Mouse (Mus musculus): ENCODE data around the gene Sec22b. TPM values are rescaled to one million over a fixed set of nuclear protein-coding genes. Genes with fewer than 3 reads are reported as not detected.

The Sec22b gene
- total RNA-seq (2021), result 10 to 100 TPM; 24.2 to 32.1 TPM
- long read RNA-seq, experiment 1, transcript Sec22b-201 (5 exons, 2,810 nt), result major isoform, 36 of 40 reads
- long read RNA-seq, experiment 1, partial matches to known transcripts, result 0 of 40 reads
- long read RNA-seq, experiment 1, other reads (novel, unspliced or antisense), result 3 of 40 reads
- long read RNA-seq, experiment 2, transcript Sec22b-201 (5 exons, 2,810 nt), result major isoform, 31 of 33 reads
- long read RNA-seq, experiment 2, partial matches to known transcripts, result 1 of 33 reads
- long read RNA-seq, experiment 2, other reads (novel, unspliced or antisense), result 0 of 33 reads

GRCm38 (mm10) chr3:97900516-97901490 is at the start of gene Sec22b:
Gene Sec22b, plus strand, starts transcription at chr3:97901190.
- TF ChIP-seq CTCF (IDR thresholded peaks at IDR 0.05), result no peak; the same call in 1 of the 2 replicates
- intact Hi-C loops (cut with DNase I), result no loop called here

GRCm38 (mm10) chr3:97851803-97852202 is 49.2 kb upstream of the Sec22b start:
- H3K27ac ChIP-seq, result no peak overlapping the region
- no peak overlapping the region for H3K4me3 ChIP-seq
- DNase-seq, result no peak
- TF ChIP-seq CTCF (IDR thresholded peaks at IDR 0.05), result no peak
- intact Hi-C loops (cut with DNase I), result no loop called here

More at GRCm38 (mm10) chr3:97900516-97901490, at the start of gene Sec22b:
- DNase-seq, result peak; percentile 91
- Histone ChIP-seq H3K27ac (peak within 1 kb of the TSS; percentile 91), H3K4me3 (peak within 1 kb of the TSS; percentile 90)

GRCm38 (mm10) chr3:97854575-97855384 is 46.2 kb upstream of the Sec22b start:
- DNase-seq, result no peak
- no peak overlapping the region for H3K27ac ChIP-seq
- TF ChIP-seq CTCF (IDR thresholded peaks at IDR 0.05), result no peak
- H3K4me3 ChIP-seq, result no peak overlapping the region
- intact Hi-C loops (cut with DNase I), result no loop called here

- H3K27ac ChIP-seq, result no peak overlapping the region
- TF ChIP-seq CTCF (IDR thresholded peaks at IDR 0.05), result no peak
- intact Hi-C loops (cut with DNase I), result no loop called here
These were observed 41.6 kb upstream of the Sec22b start for GRCm38 (mm10) chr3:97859400-97859799.

GRCm38 (mm10) chr3:97860820-97861451 is 40.1 kb upstream of the Sec22b start:
- no peak for TF ChIP-seq CTCF (IDR thresholded peaks at IDR 0.05)
- Histone ChIP-seq H3K4me3 (no peak overlapping the region), H3K27ac (no peak overlapping the region)
- no peak for DNase-seq
- intact Hi-C loops (cut with DNase I), result no loop called here

More at GRCm38 (mm10) chr3:97859400-97859799, 41.6 kb upstream of the Sec22b start:
- DNase-seq, result no peak
- no peak overlapping the region for H3K4me3 ChIP-seq

- H3K27ac ChIP-seq, result peak overlapping the region; percentile 99
- peak overlapping the region; percentile 68 for H3K4me3 ChIP-seq
- no peak for TF ChIP-seq CTCF (IDR thresholded peaks at IDR 0.05)
- DNase-seq, result no peak
- intact Hi-C loops (cut with DNase I), result no loop called here
These were observed 34.3 kb upstream of the Sec22b start for GRCm38 (mm10) chr3:97866696-97867095.

- Histone ChIP-seq H3K27ac (peak overlapping the region; percentile 99), H3K4me3 (peak overlapping the region; percentile 68)
- peak; percentile 49 for DNase-seq
- intact Hi-C loops (cut with DNase I), result loop anchor here (2.0 kb wide), 1 partner anchor 43 kb away; no protein-coding TSS in a partner anchor
- no peak; the same call in 1 of the 2 replicates for TF ChIP-seq CTCF (IDR thresholded peaks at IDR 0.05)
These were observed 33.6 kb upstream of the Sec22b start for GRCm38 (mm10) chr3:97867221-97868023.

GRCm38 (mm10) chr3:97868024-97868689 is 32.8 kb upstream of the Sec22b start:
- intact Hi-C loops (cut with DNase I), result loop anchor here (2.0 kb wide), 1 partner anchor 43 kb away; no protein-coding TSS in a partner anchor
- Histone ChIP-seq H3K27ac (peak overlapping the region; percentile 99), H3K4me3 (peak overlapping the region; percentile 68)
- DNase-seq, result peak; percentile 93
- no peak for TF ChIP-seq CTCF (IDR thresholded peaks at IDR 0.05)

GRCm38 (mm10) chr3:97868733-97869132 is 32.3 kb upstream of the Sec22b start:
- Histone ChIP-seq H3K4me3 (peak overlapping the region; percentile 68), H3K27ac (peak overlapping the region; percentile 99)
- DNase-seq, result no peak
- intact Hi-C loops (cut with DNase I), result loop anchor here (2.0 kb wide), 1 partner anchor 44 kb away; no protein-coding TSS in a partner anchor
- no peak for TF ChIP-seq CTCF (IDR thresholded peaks at IDR 0.05)

GRCm38 (mm10) chr3:97869730-97870129 is 31.3 kb upstream of the Sec22b start:
- TF ChIP-seq CTCF (IDR thresholded peaks at IDR 0.05), result no peak
- intact Hi-C loops (cut with DNase I), result loop anchor here (2.0 kb wide), 1 partner anchor 45 kb away; no protein-coding TSS in a partner anchor
- H3K4me3 ChIP-seq, result peak overlapping the region; percentile 68
- peak; percentile 63 for DNase-seq
- peak overlapping the region; percentile 99 for H3K27ac ChIP-seq
